Mouse (Mus musculus) gastrocnemius, postnatal 14 days (tissue): Measurements from ENCODE around the gene Plaur. TPM values are rescaled to one million over a fixed set of nuclear protein-coding genes. Genes with fewer than 3 reads are reported as not detected.
A peak's percentile ranks its signal among the peaks of the same experiment; 100 is the strongest.
"Not testable (repeated sequence)": the region's sequence is repeated elsewhere in the genome, so short reads cannot be mapped to it uniquely, and the experiment has no call there.

Source experiments
- DNase-seq: peaks from one replicate; pipeline ENCODE4 v3.0.0; 2021; ENCODE audit warnings: mixed read lengths
- intact Hi-C: fragments of 180-260 bp; cut with DNase I; formaldehyde crosslinking; loops from one replicate; pipeline ENCODE4 v1.15.1; 2025; ENCODE audit warnings: low total_unique reads
- total RNA-seq, 2 experiments: library from RNA; stranded (reverse); gene quantifications; 2 replicates each; pipeline ENCODE4 v1.2.3; 2021

The Plaur gene
- total RNA-seq, 2 experiments from 2014 or later, result 0.84 to 1.2 TPM

DNA sequence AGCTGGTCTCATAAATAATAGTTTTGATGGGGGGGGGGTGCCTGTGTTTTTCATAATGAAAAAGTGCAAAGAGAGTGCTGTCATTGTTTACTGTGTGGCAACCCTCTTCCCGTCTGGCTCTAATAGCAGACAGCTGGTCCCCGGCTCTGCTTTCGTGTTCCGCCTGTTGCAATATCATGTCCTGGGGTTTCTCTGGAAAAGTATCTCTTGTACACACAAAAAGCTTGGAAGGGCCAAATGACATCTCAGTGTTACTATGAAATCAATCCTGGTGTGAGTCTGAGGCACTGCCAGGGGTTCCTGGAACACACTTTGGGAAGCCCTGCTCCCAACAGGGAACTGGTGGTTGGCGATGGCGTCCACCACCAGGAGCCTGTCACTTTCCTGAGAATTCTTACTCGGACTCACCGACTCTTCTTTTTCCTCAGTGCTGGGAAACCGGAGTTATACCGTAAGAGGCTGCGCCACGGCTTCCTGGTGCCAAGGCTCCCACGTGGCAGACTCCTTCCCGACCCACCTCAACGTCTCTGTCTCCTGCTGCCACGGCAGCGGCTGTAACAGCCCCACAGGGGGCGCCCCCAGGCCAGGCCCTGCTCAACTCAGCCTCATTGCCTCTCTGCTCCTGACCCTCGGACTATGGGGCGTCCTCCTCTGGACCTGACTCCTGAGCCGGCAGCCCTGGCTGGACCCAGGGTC is 12.7 kb downstream of the Plaur start:
- intact Hi-C loops, result loop anchor here (10.0 kb wide), 1 partner anchor 90 kb away; no protein-coding TSS in a partner anchor

DNA sequence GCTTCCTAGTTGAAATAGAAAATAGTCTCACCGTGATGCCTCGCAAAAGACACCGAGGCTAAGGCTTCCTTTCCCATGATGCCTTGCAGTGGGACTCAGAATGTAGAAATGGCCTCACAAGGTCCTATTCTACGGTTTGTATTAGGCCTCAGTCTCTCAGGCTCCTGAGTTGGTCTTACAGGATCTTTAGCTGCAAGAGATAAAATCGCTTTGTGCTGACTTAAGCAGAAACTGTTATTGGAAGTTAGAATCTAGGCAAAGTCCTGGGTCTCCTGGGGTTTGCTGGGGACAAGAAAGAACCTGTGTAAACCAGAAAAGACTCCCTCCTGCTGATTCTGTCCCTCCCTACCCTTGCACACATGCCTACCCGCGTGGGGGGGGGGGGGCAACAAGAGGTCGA is 14.1 kb downstream of the Plaur start:
- intact Hi-C loops, result loop anchor here (10.0 kb wide), 1 partner anchor 88 kb away; no protein-coding TSS in a partner anchor
- DNase-seq, result no peak

More for the DNA sequence above, 12.7 kb downstream of the Plaur start:
- DNase-seq, result peak; percentile 40

- intact Hi-C loops, result loop anchor here (10.0 kb wide), 1 partner anchor 88 kb away; no protein-coding TSS in a partner anchor
- DNase-seq, result no peak
Observed at GRCm38 (mm10) chr7:24476856-24477255, 14.6 kb downstream of the Plaur start.

- no peak for DNase-seq
- intact Hi-C loops, result loop anchor here (10.0 kb wide), 1 partner anchor 86 kb away; no protein-coding TSS in a partner anchor
Observed at GRCm38 (mm10) chr7:24478911-24479310, 16.6 kb downstream of the Plaur start.

DNA sequence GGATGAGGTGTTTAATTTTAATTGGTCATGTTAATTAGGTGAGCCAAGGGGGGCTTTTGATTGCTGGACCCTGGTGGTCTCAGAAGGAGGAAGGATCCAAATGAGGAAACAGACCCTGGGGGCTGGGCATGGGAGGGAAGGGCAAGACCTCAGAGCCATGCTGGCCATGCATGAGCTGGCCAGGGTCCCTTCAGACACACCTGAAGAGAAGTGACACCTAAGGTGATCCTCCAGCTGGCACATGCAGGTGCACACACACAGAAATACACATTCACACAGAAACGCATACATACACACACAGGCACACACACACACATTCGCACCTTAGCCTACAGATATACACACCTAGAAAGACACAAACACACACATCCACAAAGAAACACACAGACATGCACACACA is 17.4 kb downstream of the Plaur start:
- intact Hi-C loops, result loop anchor here (10.0 kb wide), 1 partner anchor 85 kb away; no protein-coding TSS in a partner anchor
- DNase-seq, result no peak

- intact Hi-C loops, result no loop called here
- DNase-seq, result peak; percentile 27
Observed at GRCm38 (mm10) chr7:24480121-24480941, 18.0 kb downstream of the Plaur start.

DNA sequence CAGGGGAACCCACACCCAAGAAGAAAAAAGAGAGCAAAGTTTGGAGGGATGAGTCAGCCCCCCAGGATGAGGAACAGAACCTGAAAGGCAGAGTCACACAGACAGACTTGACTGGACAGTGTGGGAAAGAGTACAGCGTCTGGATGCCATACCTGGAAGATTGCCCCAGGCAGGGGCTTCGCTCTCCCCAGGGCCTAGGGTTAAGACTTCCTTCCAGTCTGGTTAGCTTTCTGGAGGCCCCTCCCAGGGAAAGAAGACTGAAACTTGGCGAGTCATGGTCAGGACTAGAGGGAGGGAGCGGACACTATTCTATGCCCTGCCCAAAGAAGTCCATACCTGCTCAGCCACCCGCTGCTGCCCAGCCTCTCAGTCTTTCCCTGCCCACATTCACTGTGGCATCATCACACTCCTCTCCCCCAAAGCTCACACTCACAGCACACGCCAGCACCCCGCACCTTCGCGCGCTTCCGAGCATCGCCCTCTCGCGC is 18.7 kb downstream of the Plaur start:
- DNase-seq, result no peak
- intact Hi-C loops, result no loop called here

GRCm38 (mm10) chr7:24481474-24482207 is 19.4 kb downstream of the Plaur start, which contains the start of gene Cadm4:
Gene Cadm4, plus strand, starts transcription at chr7:24482023.
- DNase-seq, result peak; percentile 81
- intact Hi-C loops, result no loop called here

- no peak for DNase-seq
- intact Hi-C loops, result no loop called here
Observed at GRCm38 (mm10) chr7:24482208-24483020, 20.1 kb downstream of the Plaur start.

- DNase-seq, intact Hi-C loops: not testable (repeated sequence)
Observed at GRCm38 (mm10) chr7:24483291-24483690, 21.0 kb downstream of the Plaur start.

GRCm38 (mm10) chr7:24485481-24485880 is 23.2 kb downstream of the Plaur start:
- DNase-seq, result no peak
- intact Hi-C loops, result no loop called here

DNA sequence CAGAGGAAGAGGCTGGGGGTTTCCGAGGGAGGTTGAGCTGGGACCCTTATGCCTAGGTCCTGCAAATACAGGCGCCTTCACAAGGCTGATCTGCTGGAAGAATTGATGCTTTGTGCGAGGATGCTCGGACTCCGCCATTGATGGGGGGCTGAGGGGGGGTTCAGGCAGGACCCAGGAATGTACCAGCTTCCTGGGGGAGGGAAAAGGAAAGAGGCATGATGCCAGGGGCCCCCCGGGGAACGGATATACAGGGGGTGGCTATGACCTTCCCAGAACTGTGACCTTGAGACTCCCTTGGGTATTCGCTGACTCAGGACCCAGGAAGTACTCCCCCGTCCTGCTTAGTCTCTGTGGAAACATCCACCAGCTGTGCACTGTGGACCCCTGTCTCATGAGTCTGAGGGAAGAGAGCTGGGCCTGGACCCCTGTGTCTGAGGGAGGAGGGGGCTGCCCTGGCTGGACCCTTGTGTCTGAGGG is 24.4 kb downstream of the Plaur start:
- intact Hi-C loops, result no loop called here
- no peak for DNase-seq

DNA sequence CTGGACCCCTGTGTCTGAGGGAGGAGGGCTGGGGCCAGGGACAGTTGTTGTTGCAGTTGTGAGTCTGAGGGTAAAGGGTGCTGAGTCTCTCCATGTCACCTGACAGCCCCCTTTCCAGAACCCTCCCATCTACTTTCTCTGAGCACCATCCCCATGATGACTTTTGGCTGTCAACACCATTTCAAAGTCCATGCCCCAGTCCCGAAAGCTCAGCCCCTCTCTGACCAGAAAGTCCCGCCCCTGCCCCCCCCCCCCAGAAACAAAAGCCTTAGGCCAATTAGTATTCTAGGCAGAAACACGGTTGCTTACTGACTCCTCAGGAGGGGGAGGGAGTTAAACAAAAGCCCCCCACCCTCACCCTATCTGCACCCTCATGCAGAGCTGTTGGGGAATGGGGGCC is 25.1 kb downstream of the Plaur start:
- intact Hi-C loops, result no loop called here
- no peak for DNase-seq

DNA sequence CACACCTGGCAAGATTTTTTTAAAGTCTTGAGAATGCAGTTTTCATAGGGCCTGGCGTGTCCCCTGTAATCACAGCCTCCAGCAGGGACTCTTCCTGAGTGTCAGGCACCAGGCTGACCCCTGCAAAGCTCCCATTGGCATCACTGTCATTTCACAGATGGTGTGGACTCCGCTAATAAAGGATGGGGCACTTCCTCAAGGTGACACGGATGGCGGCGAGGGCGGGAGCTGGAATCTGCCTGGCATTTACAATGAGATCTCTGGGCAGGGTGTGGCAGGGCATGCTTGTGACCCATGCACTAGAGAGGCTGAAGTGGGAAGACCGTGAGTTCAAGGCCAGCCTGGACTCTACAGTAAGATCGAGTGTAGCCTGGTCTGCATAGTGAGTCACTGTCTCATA is 26.0 kb downstream of the Plaur start:
- no peak for DNase-seq
- intact Hi-C loops, result no loop called here

GRCm38 (mm10) chr7:24499856-24500577 is 37.7 kb downstream of the Plaur start:
- DNase-seq, result no peak
- intact Hi-C loops, result no loop called here

DNA sequence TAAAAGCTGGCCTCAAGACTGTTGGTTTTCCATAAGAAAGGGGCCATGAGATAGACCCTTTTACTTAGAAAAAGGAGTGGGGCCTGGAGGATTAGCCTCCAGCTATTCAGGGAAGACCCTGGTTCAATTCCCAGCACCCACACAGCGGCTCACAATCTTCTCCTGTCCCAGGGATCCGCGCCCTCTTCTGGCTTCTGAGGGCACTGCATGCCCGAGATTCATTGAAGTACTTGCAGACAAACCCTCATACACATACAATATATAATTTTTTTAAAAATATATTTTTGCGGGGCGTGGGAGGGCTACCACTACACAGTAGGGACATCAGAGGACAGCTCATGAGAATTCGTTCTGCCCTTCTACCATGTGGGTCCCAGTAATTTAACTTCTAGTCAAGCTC is 38.6 kb downstream of the Plaur start:
- intact Hi-C loops, result no loop called here
- no peak for DNase-seq

DNA sequence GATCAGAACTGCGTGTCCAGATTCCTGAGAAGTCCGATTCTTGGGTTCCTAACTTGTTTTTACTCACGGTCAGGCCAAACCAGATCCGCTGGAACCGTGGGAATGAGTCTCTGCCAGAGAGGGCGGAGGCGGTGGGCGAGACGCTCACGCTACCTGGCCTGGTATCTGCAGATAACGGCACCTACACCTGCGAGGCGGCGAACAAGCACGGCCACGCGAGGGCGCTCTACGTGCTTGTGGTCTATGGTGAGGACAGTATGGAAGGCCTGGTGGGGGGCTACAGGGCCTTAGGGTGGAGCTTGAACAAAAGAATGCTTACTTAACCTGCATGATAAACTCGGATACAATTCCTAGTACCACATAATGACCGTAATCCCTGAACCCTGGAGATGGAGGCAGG is 39.2 kb downstream of the Plaur start:
- intact Hi-C loops, result no loop called here
- DNase-seq, result no peak

DNA sequence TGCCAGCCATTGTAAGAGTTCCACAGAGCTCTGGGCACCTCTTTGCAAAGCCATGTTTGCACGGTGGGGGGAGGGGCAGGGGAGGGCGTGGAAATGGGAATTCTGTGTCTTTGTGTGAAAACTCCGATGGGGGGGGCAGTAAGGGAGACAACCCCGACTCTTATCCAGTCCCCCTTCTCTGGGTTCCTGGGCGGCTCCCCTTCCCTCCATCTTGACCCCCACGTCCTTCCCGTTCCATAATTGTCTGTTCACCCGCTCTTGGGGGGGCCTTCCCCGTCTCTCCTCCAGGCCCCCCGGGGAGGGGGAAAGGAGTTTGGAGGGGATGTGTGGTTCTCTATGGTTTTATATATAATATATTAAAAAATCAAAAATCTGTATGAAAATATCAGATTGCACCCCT is 41.7 kb downstream of the Plaur start:
- DNase-seq, result no peak
- intact Hi-C loops, result no loop called here
